Mouse (Mus musculus) MEL (cell line): ENCODE data around the gene Stk11. TPM values are rescaled to one million over a fixed set of nuclear protein-coding genes. Genes with fewer than 3 reads are reported as not detected.

Source experiments
- DNase-seq: peaks from one replicate; pipeline ENCODE4 v3.0.0; 2011; ENCODE audit warnings: low read depth, low spot score
- H3K27ac ChIP-seq: 2 replicates; pipeline ENCODE4 v1.5.1; 2012; ENCODE audit warnings: low read depth, mild to moderate bottlenecking, control low read depth, low read length, moderate library complexity; ENCODE audit not compliant: control insufficient read depth
- H3K27me3 ChIP-seq, 2 experiments: fragments of 150-350 bp in 1 of 2; sonication (generic) in 1 of 2; 2 replicates each; pipeline ENCODE4 v1.6.1; 2012; ENCODE audit warnings: low read length in 2 of 2, mild to moderate bottlenecking in 2 of 2, improper control_type of control experiment in 1 of 2, moderate library complexity in 1 of 2; ENCODE audit not compliant: insufficient read depth in 2 of 2, control insufficient read depth in 1 of 2
- H3K36me3 ChIP-seq, 2 experiments: 2 replicates each; pipeline ENCODE4 v1.6.1; 2012 to 2014; ENCODE audit warnings: low read length in 2 of 2, improper control_type of control experiment in 1 of 2, inconsistent platforms in 1 of 2, mild to moderate bottlenecking in 1 of 2; ENCODE audit not compliant: insufficient read depth in 2 of 2, control insufficient read depth in 1 of 2
- H3K4me1 ChIP-seq, 2 experiments: fragments of 150-350 bp in 1 of 2; sonication (generic) in 1 of 2; 2 replicates each; pipeline ENCODE4 v1.6.1; 2012; ENCODE audit warnings: low read length in 2 of 2, improper control_type of control experiment in 1 of 2, mild to moderate bottlenecking in 1 of 2; ENCODE audit not compliant: insufficient read depth in 2 of 2, control insufficient read depth in 1 of 2
- H3K4me3 ChIP-seq, 2 experiments: fragments of 150-350 bp in 1 of 2; sonication (generic) in 1 of 2; 2 replicates each; pipeline ENCODE4 v1.5.1; 2012; ENCODE audit warnings: low read depth in 2 of 2, low read length in 2 of 2, mild to moderate bottlenecking in 2 of 2, moderate library complexity in 2 of 2, control low read depth in 1 of 2, improper control_type of control experiment in 1 of 2; ENCODE audit not compliant: control insufficient read depth in 1 of 2, insufficient read depth in 1 of 2
- H3K79me2 ChIP-seq: 2 replicates; pipeline ENCODE4 v1.6.1; 2012; ENCODE audit warnings: mild to moderate bottlenecking, low read length, moderate library complexity; ENCODE audit not compliant: control insufficient read depth, poor library complexity, insufficient read depth
- H3K9ac ChIP-seq: 2 replicates; pipeline ENCODE4 v1.6.1; 2012; ENCODE audit warnings: low read depth, mild to moderate bottlenecking, control low read depth, low read length, moderate library complexity; ENCODE audit not compliant: control insufficient read depth, poor library complexity, severe bottlenecking
- H3K9me3 ChIP-seq: fragments of 150-350 bp; sonication (generic); replicated peaks from 2 replicates; pipeline ENCODE4 v1.6.1; 2012; ENCODE audit warnings: mild to moderate bottlenecking, low read length, improper control_type of control experiment, moderate library complexity; ENCODE audit not compliant: insufficient read depth
- BHLHE40 ChIP-seq: IDR thresholded peaks from 2 replicates; pipeline ENCODE4 v1.6.1; 2012; ENCODE audit warnings: low read depth, mild to moderate bottlenecking, inconsistent platforms, low read length, improper control_type of control experiment, borderline replicate concordance
- CHD1 ChIP-seq: IDR thresholded peaks from 2 replicates; pipeline ENCODE4 v1.6.1; 2012; ENCODE audit warnings: low read depth, mild to moderate bottlenecking, inconsistent platforms, low read length, improper control_type of control experiment
- CHD2 ChIP-seq: IDR thresholded peaks from 2 replicates; pipeline ENCODE4 v1.6.1; 2011; ENCODE audit warnings: low read length, improper control_type of control experiment
- CTCF ChIP-seq, 3 experiments: IDR thresholded peaks in 2 of 3; conservative IDR thresholded peaks in 1 of 3; 2 replicates each; pipeline ENCODE4 v1.5.1; 2011 to 2012; ENCODE audit warnings: low read length in 3 of 3, low read depth in 2 of 3, mild to moderate bottlenecking in 2 of 3, improper control_type of control experiment in 1 of 3, inconsistent platforms in 1 of 3, mixed read lengths in 1 of 3, moderate library complexity in 1 of 3; ENCODE audit not compliant: control insufficient read depth in 1 of 3, insufficient read depth in 1 of 3, poor library complexity in 1 of 3, severe bottlenecking in 1 of 3
- E2F4 ChIP-seq: IDR thresholded peaks from 2 replicates; pipeline ENCODE4 v1.6.1; 2011; ENCODE audit warnings: low read depth, low read length, improper control_type of control experiment, borderline replicate concordance
- ETS1 ChIP-seq: IDR thresholded peaks from 2 replicates; pipeline ENCODE4 v1.6.1; 2012; ENCODE audit warnings: low read depth, mild to moderate bottlenecking, inconsistent platforms, low read length, improper control_type of control experiment, moderate library complexity
- GABPA ChIP-seq: IDR thresholded peaks from 2 replicates; pipeline ENCODE4 v1.6.1; 2012; ENCODE audit warnings: low read depth, mild to moderate bottlenecking, inconsistent platforms, low read length, improper control_type of control experiment, moderate library complexity
- GATA1 ChIP-seq: IDR thresholded peaks from 2 replicates; pipeline ENCODE4 v1.6.1; 2011; ENCODE audit warnings: low read depth, low read length, improper control_type of control experiment
- HCFC1 ChIP-seq: IDR thresholded peaks from 2 replicates; pipeline ENCODE4 v1.6.1; 2012; ENCODE audit warnings: low read depth, mild to moderate bottlenecking, inconsistent platforms, low read length, improper control_type of control experiment, moderate library complexity
- KAT2A ChIP-seq: conservative IDR thresholded peaks from 2 replicates; pipeline ENCODE4 v1.6.1; 2012; ENCODE audit warnings: low read depth, low read length, improper control_type of control experiment, inconsistent platforms
- MAFK ChIP-seq: IDR thresholded peaks from 2 replicates; pipeline ENCODE4 v1.6.1; 2011; ENCODE audit warnings: low read depth, mild to moderate bottlenecking, low read length, improper control_type of control experiment, borderline replicate concordance
- MAX ChIP-seq: IDR thresholded peaks from 2 replicates; pipeline ENCODE4 v1.6.1; 2011; ENCODE audit warnings: low read length, improper control_type of control experiment
- MXI1 ChIP-seq: IDR thresholded peaks from 2 replicates; pipeline ENCODE4 v1.6.1; 2011; ENCODE audit warnings: mild to moderate bottlenecking, low read depth, low read length, improper control_type of control experiment
- NELFE ChIP-seq: IDR thresholded peaks from 2 replicates; pipeline ENCODE4 v1.6.1; 2011; ENCODE audit warnings: low read depth, low read length, improper control_type of control experiment
- POLR2A ChIP-seq, 2 experiments: IDR thresholded peaks; 2 replicates each; pipeline ENCODE4 v1.6.1; 2011 to 2012; ENCODE audit warnings: low read length in 2 of 2, mild to moderate bottlenecking in 2 of 2, control low read depth in 1 of 2, improper control_type of control experiment in 1 of 2, low read depth in 1 of 2, moderate library complexity in 1 of 2; ENCODE audit not compliant: control insufficient read depth in 1 of 2, insufficient read depth in 1 of 2, poor library complexity in 1 of 2
- POLR2AphosphoS2 ChIP-seq: IDR thresholded peaks from 2 replicates; pipeline ENCODE4 v1.6.1; 2011; ENCODE audit warnings: low read length, improper control_type of control experiment
- POLR2AphosphoS5 ChIP-seq: IDR thresholded peaks from 2 replicates; pipeline ENCODE4 v1.6.1; 2012; ENCODE audit warnings: low read depth, borderline replicate concordance, mild to moderate bottlenecking, inconsistent platforms, low read length, moderate library complexity, mixed read lengths
- RAD21 ChIP-seq: IDR thresholded peaks from 2 replicates; pipeline ENCODE4 v1.6.1; 2011; ENCODE audit warnings: mild to moderate bottlenecking, low read depth, low read length, improper control_type of control experiment
- RCOR1 ChIP-seq: IDR thresholded peaks from 2 replicates; pipeline ENCODE4 v1.6.1; 2012; ENCODE audit warnings: low read depth, mild to moderate bottlenecking, inconsistent platforms, low read length, improper control_type of control experiment
- SIN3A ChIP-seq: IDR thresholded peaks from 2 replicates; pipeline ENCODE4 v1.6.1; 2012; ENCODE audit warnings: low read length, improper control_type of control experiment, inconsistent platforms
- SMC3 ChIP-seq: IDR thresholded peaks from 2 replicates; pipeline ENCODE4 v1.6.1; 2011; ENCODE audit warnings: low read depth, low read length, improper control_type of control experiment
- TAL1 ChIP-seq: IDR thresholded peaks from 2 replicates; pipeline ENCODE4 v1.6.1; 2012; ENCODE audit warnings: mild to moderate bottlenecking, inconsistent platforms, low read length, moderate library complexity, mixed read lengths
- TBP ChIP-seq: IDR thresholded peaks from 2 replicates; pipeline ENCODE4 v1.8.0; 2011; ENCODE audit warnings: low read depth, low read length, improper control_type of control experiment
- TCF12 ChIP-seq: IDR thresholded peaks from 2 replicates; pipeline ENCODE4 v1.6.1; 2014; ENCODE audit warnings: low read depth, mild to moderate bottlenecking, inconsistent platforms, low read length, improper control_type of control experiment, moderate library complexity
- UBTF ChIP-seq: IDR thresholded peaks from 2 replicates; pipeline ENCODE4 v1.6.1; 2012; ENCODE audit warnings: low read depth, mild to moderate bottlenecking, inconsistent platforms, low read length, improper control_type of control experiment, moderate library complexity, borderline replicate concordance; ENCODE audit not compliant: insufficient read depth
- USF1 ChIP-seq: IDR thresholded peaks from 2 replicates; pipeline ENCODE4 v1.6.1; 2014; ENCODE audit warnings: low read depth, mild to moderate bottlenecking, inconsistent platforms, low read length, improper control_type of control experiment, moderate library complexity
- USF2 ChIP-seq, 2 experiments: IDR thresholded peaks; 2 replicates each; pipeline ENCODE4 v1.6.1; 2011 to 2012; ENCODE audit warnings: improper control_type of control experiment in 2 of 2, low read length in 2 of 2, borderline replicate concordance in 1 of 2, inconsistent platforms in 1 of 2, low read depth in 1 of 2, mild to moderate bottlenecking in 1 of 2; ENCODE audit not compliant: insufficient read depth in 1 of 2
- ZKSCAN1 ChIP-seq: IDR thresholded peaks from 2 replicates; pipeline ENCODE4 v1.6.1; 2012; ENCODE audit warnings: low read depth, mild to moderate bottlenecking, inconsistent platforms, low read length, improper control_type of control experiment, moderate library complexity
- ZMIZ1 ChIP-seq: IDR thresholded peaks from 2 replicates; pipeline ENCODE4 v1.6.1; 2012; ENCODE audit warnings: low read depth, mild to moderate bottlenecking, inconsistent platforms, low read length, improper control_type of control experiment, moderate library complexity
- ZNF384 ChIP-seq: IDR thresholded peaks from 2 replicates; pipeline ENCODE4 v1.6.1; 2012; ENCODE audit warnings: low read depth, mild to moderate bottlenecking, inconsistent platforms, low read length, improper control_type of control experiment
- polyA plus RNA-seq, 2 experiments: library from polyadenylated mRNA; stranded (reverse) in 1 of 2; unstranded in 1 of 2; fragments of >175 nt in 1 of 2; fragments of >200 nt in 1 of 2; gene quantifications; 2 replicates each; pipeline versions ENCODE4 v1.2.1 to v1.2.4; 2012; ENCODE audit warnings: low replicate concordance in 2 of 2, low read depth in 1 of 2; ENCODE audit not compliant: insufficient read length in 2 of 2, insufficient read depth in 1 of 2, missing spikeins in 1 of 2
- total RNA-seq: library from RNA; depleted of rRNA; stranded (reverse); fragments of 300-350 nt; gene quantifications from 2 replicates; pipeline ENCODE4 v1.2.3, GENCODE M21; 2012

Stk11 gene
- total and polyA plus RNA-seq, 3 experiments = 108 to 188 TPM; not detected in 1

- TF ChIP-seq E2F4 = no peak
- peak; percentile 34; the same call in 1 of the 2 replicates for TF ChIP-seq POLR2AphosphoS2
- peak; percentile 21 for TF ChIP-seq NELFE
- no peak for TF ChIP-seq GABPA
- TF ChIP-seq KAT2A = no peak; the same call in 1 of the 2 replicates
- peak; percentile 89 for TF ChIP-seq SIN3A
- TF ChIP-seq GATA1 = no peak
- TF ChIP-seq MAFK = no peak
- TF ChIP-seq MAX = 0 out of 2 replicates have a peak, but pooled peaks have one; percentile 29
- TF ChIP-seq ZKSCAN1 = no peak
- no peak for TF ChIP-seq CHD2
- peak; percentile 23 to 88 (median 81); a peak in 5 of 6 replicates for TF ChIP-seq CTCF (IDR thresholded peaks at IDR 0.05 in 2 of 3, conservative IDR thresholded peaks at IDR 0.05 in 1 of 3; ENCODE audit: control insufficient read depth in 1 of 3, insufficient read depth in 1 of 3, low read depth in 2 of 3, low read length in 3 of 3, poor library complexity in 1 of 3, severe bottlenecking in 1 of 3)
- 0 out of 2 replicates have a peak, but pooled peaks have one; percentile 8 for TF ChIP-seq RCOR1
- TF ChIP-seq MXI1 = peak; percentile 71
- TF ChIP-seq RAD21 = peak; percentile 43
- no peak for TF ChIP-seq USF1
- TF ChIP-seq ZNF384 = peak; percentile 95
- TF ChIP-seq USF2 (IDR thresholded peaks at IDR 0.05; ENCODE audit: borderline replicate concordance in 1 of 2, insufficient read depth in 1 of 2, low read depth in 1 of 2, low read length in 2 of 2) = no peak
These were observed 33.1 kb downstream of the Stk11 start (continued) for GRCm38 (mm10) chr10:80148610-80149290.

DNA sequence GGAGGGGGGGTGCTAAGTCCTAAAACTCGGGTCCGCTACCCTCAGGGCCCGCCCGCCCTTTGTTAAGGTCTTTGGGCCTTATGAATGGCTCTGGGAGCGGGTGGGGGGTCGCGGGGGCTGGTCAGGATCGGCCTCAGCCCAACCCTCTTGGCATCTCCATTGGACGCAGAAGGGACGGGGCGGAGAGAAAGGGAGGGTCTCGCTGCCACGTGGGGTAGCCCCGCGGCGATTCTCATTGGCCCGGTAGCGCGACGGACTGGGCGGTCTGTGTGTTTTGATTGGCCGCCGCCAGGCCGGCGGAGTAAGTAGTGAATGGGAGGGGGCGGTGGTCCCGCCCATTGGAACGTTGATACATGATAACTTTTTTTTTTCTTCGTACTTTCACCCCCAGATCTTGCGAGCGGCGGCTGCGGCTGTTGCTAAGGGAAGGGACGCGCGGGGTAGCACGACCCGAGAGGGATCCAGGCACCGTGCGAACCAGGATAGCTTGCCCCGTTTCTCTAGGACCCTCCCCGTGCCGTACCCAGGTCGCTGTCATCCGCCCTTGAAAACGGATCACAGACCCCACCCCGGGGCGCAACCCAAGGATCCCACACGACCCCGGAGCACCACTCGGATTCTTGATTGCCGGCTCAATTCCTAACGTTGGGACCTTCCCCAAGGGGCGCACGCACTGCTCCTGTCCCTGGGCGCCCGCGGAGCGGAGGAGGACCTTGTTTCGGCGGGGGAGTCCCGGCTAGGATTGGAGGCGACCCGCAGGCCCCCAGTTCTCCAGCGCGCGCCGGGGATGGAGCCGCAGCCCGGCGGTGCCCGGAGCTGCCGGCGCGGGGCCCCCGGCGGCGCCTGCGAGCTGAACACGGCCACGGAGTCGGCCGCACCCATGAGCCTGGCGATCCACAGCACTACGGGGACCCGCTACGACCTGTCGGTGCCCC, 34.0 kb downstream of the Stk11 start:
- DNase-seq = peak; percentile 99
- TF ChIP-seq TAL1 (no peak), HCFC1 (peak; percentile 66), CTCF (IDR thresholded peaks at IDR 0.05 in 2 of 3, conservative IDR thresholded peaks at IDR 0.05 in 1 of 3; ENCODE audit: control insufficient read depth in 1 of 3, insufficient read depth in 1 of 3, low read depth in 2 of 3, low read length in 3 of 3, poor library complexity in 1 of 3, severe bottlenecking in 1 of 3) (no peak), POLR2AphosphoS5 (no peak), BHLHE40 (peak; percentile 90), MAX (peak; percentile 85), KAT2A (no peak; the same call in 1 of the 2 replicates), USF1 (peak; percentile 91), POLR2AphosphoS2 (peak; percentile 26; the same call in 1 of the 2 replicates), UBTF (0 out of 2 replicates have a peak, but pooled peaks have one; percentile 49), CHD1 (no peak), SIN3A (peak; percentile 96), MAFK (no peak), TBP (peak; percentile 88), SMC3 (no peak), CHD2 (peak; percentile 31; the same call in 1 of the 2 replicates), MXI1 (peak; percentile 84), ZMIZ1 (0 out of 2 replicates have a peak, but pooled peaks have one; percentile 1), POLR2A (IDR thresholded peaks at IDR 0.05; ENCODE audit: control insufficient read depth in 1 of 2, insufficient read depth in 1 of 2, low read depth in 1 of 2, low read length in 2 of 2, poor library complexity in 1 of 2) (peak; percentile 47 to 78; a peak in 2 of 4 replicates), TCF12 (0 out of 2 replicates have a peak, but pooled peaks have one; percentile 32), ETS1 (peak; percentile 52; the same call in 1 of the 2 replicates)

More for the DNA sequence above, 34.0 kb downstream of the Stk11 start:
- peak overlapping the region; percentile 86 for H3K27ac ChIP-seq
- H3K79me2 ChIP-seq = peaks cover 32% of the 10 kb centered on the region
- peaks cover 0 to 44% of the 10 kb centered on the region in 2 experiments; a peak in 2 of 4 replicates for H3K4me1 ChIP-seq
- no peaks in the 10 kb centered on the region for H3K9me3 ChIP-seq
- H3K36me3 ChIP-seq = peaks cover 0 to 20% of the 10 kb centered on the region in 2 experiments; a peak in 2 of 4 replicates
- no peaks in the 10 kb centered on the region for H3K27me3 ChIP-seq
- H3K9ac ChIP-seq = peak overlapping the region; percentile 87
- H3K4me3 ChIP-seq = peak overlapping the region; percentile 84 to 90
